Mouse (Mus musculus) spleen, adult 2 months (tissue): ENCODE data around the gene Sh3bgr.

Source experiments
- CTCF ChIP-seq: fragments of 200-500 bp; IDR thresholded peaks from 2 replicates; pipeline ENCODE4 v1.5.1; 2011; ENCODE audit warnings: mild to moderate bottlenecking, inconsistent platforms; ENCODE audit not compliant: insufficient read depth, insufficient read length, insufficient replicate concordance; ENCODE audit errors: extremely low read depth
- POLR2A ChIP-seq: fragments of 200-500 bp; IDR thresholded peaks from 2 replicates; pipeline ENCODE4 v1.6.1; 2011; ENCODE audit warnings: low read depth, low read length, inconsistent platforms

GRCm38 (mm10) chr16:96161336-96161735 lies 38.9 kb upstream of the Sh3bgr start:
- no peak for TF ChIP-seq CTCF
- no peak for TF ChIP-seq POLR2A
